Mouse (Mus musculus) spleen, adult 2 months (tissue): ENCODE measurements at regions not wholly inside any gene's neighbourhood (a gene's known extent, or its start where the extent isn't known, plus 50 kb on each side); places are given as distances from the start of the nearest gene placed in this dataset.

ENCODE experiments used
- DNase-seq, 2 experiments: peaks; one replicate each; pipeline versions ENCODE4 v3.0.0 to v3.0.0-alpha.2; 2012 to 2021; ENCODE audit warnings: low spot score in 2 of 2, low read depth in 1 of 2
- H3K27ac ChIP-seq: fragments of 200-500 bp; 2 replicates; pipeline ENCODE4 v1.5.1; 2012; ENCODE audit warnings: low read length, inconsistent platforms; ENCODE audit not compliant: insufficient read depth
- H3K27me3 ChIP-seq: fragments of 200-500 bp; 2 replicates; pipeline ENCODE4 v1.6.1; 2012; ENCODE audit warnings: mild to moderate bottlenecking, moderate library complexity, low read length, inconsistent platforms; ENCODE audit not compliant: control insufficient read depth, insufficient read depth
- H3K36me3 ChIP-seq: fragments of 200-500 bp; 2 replicates; pipeline ENCODE4 v1.6.1; 2012; ENCODE audit warnings: mild to moderate bottlenecking, low read length, inconsistent platforms; ENCODE audit not compliant: control insufficient read depth, insufficient read depth
- H3K4me1 ChIP-seq: fragments of 200-500 bp; 2 replicates; pipeline ENCODE4 v1.6.1; 2011; ENCODE audit warnings: inconsistent platforms; ENCODE audit not compliant: control insufficient read depth, insufficient read depth, insufficient read length
- H3K4me3 ChIP-seq: fragments of 200-500 bp; 2 replicates; pipeline ENCODE4 v1.5.1; 2011; ENCODE audit warnings: mild to moderate bottlenecking, inconsistent platforms; ENCODE audit not compliant: insufficient read depth, insufficient read length; ENCODE audit errors: extremely low read depth
- CTCF ChIP-seq: fragments of 200-500 bp; IDR thresholded peaks from 2 replicates; pipeline ENCODE4 v1.5.1; 2011; ENCODE audit warnings: mild to moderate bottlenecking, inconsistent platforms; ENCODE audit not compliant: insufficient read depth, insufficient read length, insufficient replicate concordance; ENCODE audit errors: extremely low read depth
- POLR2A ChIP-seq: fragments of 200-500 bp; IDR thresholded peaks from 2 replicates; pipeline ENCODE4 v1.6.1; 2011; ENCODE audit warnings: low read depth, low read length, inconsistent platforms
- WGBS: fragments of 180-500 bp; shearing (Covaris S2); methylation state at CpG from one replicate; pipeline ENCODE4 v1.1.7; 2018; 5-methylcytosine and 5-hydroxymethylcytosine counted together

GRCm38 (mm10) chr14:87305481-87305880, 111.0 kb upstream of the Tdrd3 start:
- DNase-seq = no peak
- 96% methylated on average over 2 of the region's 2 CpGs for WGBS

GRCm38 (mm10) chr14:87306011-87306410, 110.4 kb upstream of the Tdrd3 start:
- no peaks in the 10 kb centered on the region for H3K36me3 ChIP-seq
- no peaks in the 10 kb centered on the region for H3K27me3 ChIP-seq
- TF ChIP-seq POLR2A = no peak
- no peak overlapping the region for H3K4me3 ChIP-seq
- 85% methylated on average over 7 of the region's 7 CpGs for WGBS
- no peak for DNase-seq
- no peak overlapping the region for H3K27ac ChIP-seq
- no peaks in the 10 kb centered on the region for H3K4me1 ChIP-seq

More at GRCm38 (mm10) chr14:87305481-87305880, 111.0 kb upstream of the Tdrd3 start:
- Histone ChIP-seq H3K36me3 (no peaks in the 10 kb centered on the region), H3K4me1 (no peaks in the 10 kb centered on the region), H3K27ac (no peak overlapping the region), H3K4me3 (no peak overlapping the region), H3K27me3 (no peaks in the 10 kb centered on the region)
- TF ChIP-seq POLR2A (no peak), CTCF (no peak)

- no peaks in the 10 kb centered on the region for H3K4me1 ChIP-seq
- no peak for DNase-seq
- TF ChIP-seq POLR2A = no peak
- no peak for TF ChIP-seq CTCF
- no peaks in the 10 kb centered on the region for H3K36me3 ChIP-seq
- no peak overlapping the region for H3K4me3 ChIP-seq
- H3K27ac ChIP-seq = no peak overlapping the region
- WGBS = 80% methylated on average over 7 of the region's 7 CpGs
- no peaks in the 10 kb centered on the region for H3K27me3 ChIP-seq
These were observed 108.4 kb upstream of the Tdrd3 start for GRCm38 (mm10) chr14:87308016-87308415.

- TF ChIP-seq POLR2A (no peak), CTCF (no peak)
- 87% methylated on average over 5 of the region's 5 CpGs for WGBS
- Histone ChIP-seq H3K36me3 (no peaks in the 10 kb centered on the region), H3K27ac (no peak overlapping the region), H3K27me3 (no peaks in the 10 kb centered on the region), H3K4me3 (no peak overlapping the region), H3K4me1 (no peaks in the 10 kb centered on the region)
- no peak for DNase-seq
These were observed 104.1 kb upstream of the Tdrd3 start for GRCm38 (mm10) chr14:87312318-87312717.

- Histone ChIP-seq H3K4me3 (no peak overlapping the region), H3K36me3 (no peaks in the 10 kb centered on the region), H3K27me3 (no peaks in the 10 kb centered on the region), H3K27ac (no peak overlapping the region), H3K4me1 (no peaks in the 10 kb centered on the region)
- WGBS = 31% methylated on average over 6 of the region's 6 CpGs
- peak; percentile 1 to 15 for DNase-seq
- TF ChIP-seq POLR2A = no peak
- no peak for TF ChIP-seq CTCF
These were observed 101.3 kb upstream of the Tdrd3 start for GRCm38 (mm10) chr14:87314999-87315732.

GRCm38 (mm10) chr14:87327841-87328240, 88.6 kb upstream of the Tdrd3 start:
- no peak for TF ChIP-seq POLR2A
- TF ChIP-seq CTCF = no peak
- WGBS = 76% methylated on average over 1 of the region's 1 CpGs
- DNase-seq = no peak

GRCm38 (mm10) chr14:87337950-87338526, 78.4 kb upstream of the Tdrd3 start:
- no peak for DNase-seq
- Histone ChIP-seq H3K36me3 (no peaks in the 10 kb centered on the region), H3K4me3 (no peak overlapping the region), H3K27ac (no peak overlapping the region), H3K4me1 (no peaks in the 10 kb centered on the region), H3K27me3 (no peaks in the 10 kb centered on the region)
- 88% methylated on average over 8 of the region's 8 CpGs for WGBS
- no peak for TF ChIP-seq CTCF
- no peak for TF ChIP-seq POLR2A

More at GRCm38 (mm10) chr14:87327841-87328240, 88.6 kb upstream of the Tdrd3 start:
- Histone ChIP-seq H3K27me3 (no peaks in the 10 kb centered on the region), H3K27ac (no peak overlapping the region), H3K4me1 (no peaks in the 10 kb centered on the region), H3K4me3 (no peak overlapping the region), H3K36me3 (no peaks in the 10 kb centered on the region)
